Mouse (Mus musculus) lung, embryonic 14.5 days (tissue): Measurements from ENCODE around the gene Gm21988. TPM values are rescaled to one million over a fixed set of nuclear protein-coding genes. Genes with fewer than 3 reads are reported as not detected.

Source experiments
- ATAC-seq: fragments of 200-750 bp; cut with Nextera tagmentation; 2 replicates; pipeline ENCODE4 v1.8.0; 2017; ENCODE audit warnings: mild to moderate bottlenecking, moderate TSS enrichment, moderate library complexity; ENCODE audit not compliant: insufficient read depth
- DNase-seq: peaks from one replicate; pipeline ENCODE4 v3.0.0-alpha.2; 2015
- H3K27ac ChIP-seq: fragments of 300-500 bp; sonication (generic); 2 replicates; pipeline ENCODE4 v1.5.1; 2014; ENCODE audit warnings: low read depth, mild to moderate bottlenecking, moderate library complexity
- H3K27me3 ChIP-seq: fragments of 300-500 bp; sonication (generic); 2 replicates; pipeline ENCODE4 v1.6.1; 2014; ENCODE audit warnings: low read length, control low read depth; ENCODE audit not compliant: insufficient read depth
- H3K36me3 ChIP-seq: fragments of 300-500 bp; sonication (generic); 2 replicates; pipeline ENCODE4 v1.6.1; 2014; ENCODE audit warnings: control low read depth; ENCODE audit not compliant: insufficient read depth
- H3K4me1 ChIP-seq: fragments of 300-500 bp; sonication (generic); 2 replicates; pipeline ENCODE4 v1.6.1; 2014; ENCODE audit warnings: antibody characterized with exemption, control low read depth; ENCODE audit not compliant: insufficient read depth
- H3K4me2 ChIP-seq: fragments of 300-500 bp; sonication (generic); 2 replicates; pipeline ENCODE4 v1.6.1; 2014; ENCODE audit warnings: mild to moderate bottlenecking
- H3K4me3 ChIP-seq: fragments of 300-500 bp; sonication (generic); 2 replicates; pipeline ENCODE4 v1.5.1; 2014; ENCODE audit warnings: low read depth, low read length
- H3K9ac ChIP-seq: fragments of 300-500 bp; sonication (generic); 2 replicates; pipeline ENCODE4 v1.6.1; 2014
- H3K9me3 ChIP-seq: fragments of 300-500 bp; sonication (generic); 2 replicates; pipeline ENCODE4 v1.6.1; 2016; ENCODE audit warnings: low read depth, low read length, control low read depth
- CTCF ChIP-seq: IDR thresholded peaks from 2 replicates; pipeline ENCODE4 v1.5.1; 2016; ENCODE audit warnings: antibody characterized with exemption, low read depth
- WGBS: fragments of 180-500 bp; shearing (Covaris S2); extraction: QIAGEN DNeasy Blood & Tissue Kit; methylation state at CpG from one replicate; pipeline ENCODE4 v1.1.7; 2014; 5-methylcytosine and 5-hydroxymethylcytosine counted together
- polyA plus RNA-seq: library from polyadenylated mRNA; unstranded; fragments of >200 nt; fragmentation: Nextera tagmentation; extraction: Ambion mirVana; gene quantifications from 2 replicates; pipeline ENCODE4 v1.2.1, GENCODE M21; 2014

The Gm21988 gene
- polyA plus RNA-seq, 1 experiment from 2014 or later, result 10.8 TPM

- peak overlapping the region; percentile 95 for H3K4me2 ChIP-seq
- H3K4me3 ChIP-seq, result peak overlapping the region; percentile 89
- H3K27me3 ChIP-seq, result no peaks in the 10 kb centered on the region
- H3K27ac ChIP-seq, result peak overlapping the region; percentile 95
- peak overlapping the region; percentile 78 for H3K9ac ChIP-seq
- no peak for DNase-seq
- peaks cover 15% of the 10 kb centered on the region for H3K36me3 ChIP-seq
- ATAC-seq, result no peak
- 13% methylated on average over 7 of the region's 7 CpGs for WGBS
- H3K4me1 ChIP-seq, result peaks cover 9% of the 10 kb centered on the region
- no peaks in the 10 kb centered on the region for H3K9me3 ChIP-seq
- no peak for TF ChIP-seq CTCF
Observed at GRCm38 (mm10) chr11:70236717-70237116, 2.9 kb downstream of the Gm21988 start.

GRCm38 (mm10) chr11:70235254-70235900, 4.3 kb downstream of the Gm21988 start:
- peaks cover 6% of the 10 kb centered on the region for H3K4me1 ChIP-seq

GRCm38 (mm10) chr11:70234497-70234896, 5.1 kb downstream of the Gm21988 start:
- Histone ChIP-seq H3K27me3 (peaks cover 8% of the 10 kb centered on the region), H3K4me1 (peaks cover 4% of the 10 kb centered on the region), H3K9me3 (no peaks in the 10 kb centered on the region), H3K27ac (peak overlapping the region; percentile 49; the same call in 1 of the 2 replicates), H3K4me2 (peak overlapping the region; percentile 64; the same call in 1 of the 2 replicates), H3K36me3 (peaks cover 15% of the 10 kb centered on the region), H3K9ac (no peak overlapping the region), H3K4me3 (no peak overlapping the region)
- no peak for TF ChIP-seq CTCF
- DNase-seq (no peak), ATAC-seq (no peak)
- 76% methylated on average over 8 of the region's 8 CpGs for WGBS

More at GRCm38 (mm10) chr11:70235254-70235900, 4.3 kb downstream of the Gm21988 start:
- DNase-seq (no peak), ATAC-seq (no peak)
- Histone ChIP-seq H3K9me3 (no peaks in the 10 kb centered on the region), H3K4me3 (no peak overlapping the region), H3K4me2 (no peak overlapping the region), H3K9ac (no peak overlapping the region), H3K27ac (no peak overlapping the region), H3K27me3 (no peaks in the 10 kb centered on the region), H3K36me3 (peaks cover 15% of the 10 kb centered on the region)
- no peak for TF ChIP-seq CTCF
- 87% methylated on average over 12 of the region's 12 CpGs for WGBS

DNA sequence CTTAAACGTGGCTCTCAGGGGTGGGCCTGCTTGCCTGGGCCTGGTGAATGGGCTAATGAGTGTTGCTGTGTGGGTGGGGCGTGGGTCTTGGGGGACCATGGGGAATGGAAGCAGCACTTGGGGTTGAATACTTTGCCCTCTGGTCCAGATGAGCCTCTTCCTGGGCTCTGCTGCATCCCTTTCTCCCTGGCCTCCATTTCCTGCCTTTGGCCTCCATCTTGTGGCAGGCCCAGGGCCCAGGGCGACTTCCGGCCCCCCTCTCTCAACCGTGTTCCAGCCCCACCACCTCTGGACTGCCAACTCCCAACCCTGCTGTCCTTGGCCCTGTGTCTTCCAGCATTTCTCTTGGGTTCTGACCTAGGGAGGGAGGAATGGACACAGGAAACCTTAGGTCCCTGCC, 5.6 kb downstream of the Gm21988 start:
- H3K4me3 ChIP-seq, result no peak overlapping the region
- WGBS, result 53% methylated on average over 5 of the region's 5 CpGs
- ATAC-seq, result no peak
- TF ChIP-seq CTCF, result no peak
- no peak for DNase-seq
- H3K27ac ChIP-seq, result peak overlapping the region; percentile 49; the same call in 1 of the 2 replicates
- H3K4me1 ChIP-seq, result peaks cover 4% of the 10 kb centered on the region
- H3K36me3 ChIP-seq, result peaks cover 15% of the 10 kb centered on the region
- H3K27me3 ChIP-seq, result peaks cover 13% of the 10 kb centered on the region
- H3K9me3 ChIP-seq, result no peaks in the 10 kb centered on the region
- H3K9ac ChIP-seq, result no peak overlapping the region; the same call in 1 of the 2 replicates
- H3K4me2 ChIP-seq, result peak overlapping the region; percentile 64

DNA sequence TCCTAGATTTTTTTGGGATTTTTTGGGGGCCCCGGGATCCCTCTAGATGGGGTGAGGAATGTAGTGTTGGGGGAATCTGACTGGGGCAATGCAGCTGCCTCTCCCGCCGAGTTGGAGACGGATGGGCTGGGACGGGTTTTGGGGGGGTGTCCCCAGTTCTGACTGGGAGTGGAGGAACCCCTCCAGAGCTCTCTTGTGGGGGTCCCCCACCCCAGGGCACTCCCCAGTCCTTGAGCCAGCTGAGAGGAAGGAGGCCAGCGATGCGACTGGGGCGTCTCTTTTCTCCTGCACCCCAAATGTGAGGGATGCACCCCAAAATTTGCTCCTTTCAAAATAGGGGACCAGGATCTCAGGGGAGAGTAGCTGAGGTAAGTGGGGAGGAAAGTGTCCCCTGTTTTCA, 6.6 kb downstream of the Gm21988 start:
- Histone ChIP-seq H3K4me1 (peaks cover 4% of the 10 kb centered on the region), H3K4me3 (peak overlapping the region; percentile 33), H3K27me3 (peaks cover 23% of the 10 kb centered on the region), H3K36me3 (peaks cover 15% of the 10 kb centered on the region), H3K9me3 (no peaks in the 10 kb centered on the region), H3K27ac (0 out of 2 replicates have a peak overlapping the region, but pooled peaks have one; percentile 47), H3K9ac (peak overlapping the region; percentile 53), H3K4me2 (peak overlapping the region; percentile 64)
- TF ChIP-seq CTCF, result no peak
- DNase-seq (no peak), ATAC-seq (no peak)
- 37% methylated on average over 8 of the region's 8 CpGs for WGBS

GRCm38 (mm10) chr11:70232546-70232945, 7.1 kb downstream of the Gm21988 start:
- H3K4me3 ChIP-seq, result peak overlapping the region; percentile 33
- peak overlapping the region; percentile 53 for H3K9ac ChIP-seq
- ATAC-seq (no peak), DNase-seq (peak; percentile 66)
- 5% methylated on average over 9 of the region's 10 CpGs for WGBS
- peaks cover 28% of the 10 kb centered on the region for H3K27me3 ChIP-seq
- no peaks in the 10 kb centered on the region for H3K9me3 ChIP-seq
- no peak for TF ChIP-seq CTCF
- H3K4me1 ChIP-seq, result peaks cover 4% of the 10 kb centered on the region
- H3K27ac ChIP-seq, result 0 out of 2 replicates have a peak overlapping the region, but pooled peaks have one; percentile 47
- H3K4me2 ChIP-seq, result peak overlapping the region; percentile 64
- peaks cover 15% of the 10 kb centered on the region for H3K36me3 ChIP-seq

DNA sequence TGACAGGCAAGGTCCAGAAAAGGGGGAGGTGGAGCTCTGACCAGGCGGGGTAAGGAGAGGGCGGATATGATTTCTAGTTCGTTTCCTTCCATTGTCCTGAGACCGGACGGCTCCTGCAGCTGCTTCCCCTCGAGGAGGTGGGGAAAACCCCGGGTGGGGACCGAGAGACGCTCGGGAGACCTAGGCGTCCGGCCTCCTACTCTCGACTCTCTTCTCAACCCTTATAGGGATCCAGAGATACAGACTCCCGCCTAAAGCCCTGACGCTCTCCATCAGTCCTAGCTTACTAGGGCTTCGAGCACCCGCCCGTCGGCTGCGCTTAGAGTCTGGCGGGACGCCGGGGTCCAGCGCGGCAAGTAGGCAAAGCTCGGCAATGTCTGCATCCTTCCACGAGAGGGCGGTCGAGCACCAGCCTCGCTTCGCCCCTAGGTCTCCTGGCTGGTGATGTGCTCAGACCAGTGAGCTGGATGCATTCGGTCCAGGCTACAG, 9.3 kb downstream of the Gm21988 start:
- Histone ChIP-seq H3K9me3 (no peaks in the 10 kb centered on the region), H3K4me2 (peak overlapping the region; percentile 63), H3K4me3 (peak overlapping the region; percentile 39), H3K36me3 (peaks cover 8% of the 10 kb centered on the region), H3K4me1 (peaks cover 6% of the 10 kb centered on the region), H3K27me3 (peaks cover 48% of the 10 kb centered on the region), H3K27ac (peak overlapping the region; percentile 63), H3K9ac (peak overlapping the region; percentile 4; the same call in 1 of the 2 replicates)
- ATAC-seq (peak; percentile 54), DNase-seq (peak; percentile 95)
- TF ChIP-seq CTCF, result peak; percentile 98
- WGBS, result 3% methylated on average over 32 of the region's 32 CpGs
